Mouse (Mus musculus) liver, postnatal 0 days (tissue): Measurements from ENCODE around the gene Polr2l. TPM values are rescaled to one million over a fixed set of nuclear protein-coding genes. Genes with fewer than 3 reads are reported as not detected.

Experiments used
- ATAC-seq: fragments of 200-750 bp; cut with Nextera tagmentation; 2 replicates; pipeline ENCODE4 v1.8.0; 2017; ENCODE audit warnings: mild to moderate bottlenecking, moderate library complexity
- DNase-seq: peaks from one replicate; pipeline ENCODE4 v3.0.0-alpha.2; 2016
- H3K27ac ChIP-seq: fragments of 300-500 bp; sonication (generic); 2 replicates; pipeline ENCODE4 v1.5.1; 2014; ENCODE audit warnings: antibody characterized with exemption, moderate library complexity, mild to moderate bottlenecking, low read depth
- H3K27me3 ChIP-seq: fragments of 300-500 bp; sonication (generic); 2 replicates; pipeline ENCODE4 v1.6.1; 2014; ENCODE audit warnings: low read length, control low read depth, mixed read lengths; ENCODE audit not compliant: insufficient read depth
- H3K36me3 ChIP-seq: fragments of 300-500 bp; sonication (generic); replicated peaks from 2 replicates; pipeline ENCODE4 v1.6.1; 2014; ENCODE audit warnings: mild to moderate bottlenecking, control low read depth, low read length, moderate library complexity, mixed read lengths; ENCODE audit not compliant: insufficient read depth
- H3K4me1 ChIP-seq: fragments of 300-500 bp; sonication (generic); 2 replicates; pipeline ENCODE4 v1.6.1; 2014; ENCODE audit warnings: antibody characterized with exemption, mild to moderate bottlenecking, control low read depth; ENCODE audit not compliant: insufficient read depth
- H3K4me2 ChIP-seq: fragments of 300-500 bp; sonication (generic); 2 replicates; pipeline ENCODE4 v1.6.1; 2014; ENCODE audit warnings: low read depth, mild to moderate bottlenecking, low read length, moderate library complexity, mixed read lengths
- H3K4me3 ChIP-seq: fragments of 300-500 bp; sonication (generic); 2 replicates; pipeline ENCODE4 v1.5.1; 2014; ENCODE audit warnings: low read depth, low read length
- H3K9ac ChIP-seq: fragments of 300-500 bp; sonication (generic); replicated peaks from 2 replicates; pipeline ENCODE4 v1.6.1; 2014; ENCODE audit warnings: mild to moderate bottlenecking, moderate library complexity
- H3K9me3 ChIP-seq: fragments of 300-500 bp; sonication (generic); 2 replicates; pipeline ENCODE4 v1.6.1; 2016; ENCODE audit warnings: mild to moderate bottlenecking, control low read depth, low read length, mixed read lengths
- CTCF ChIP-seq: sonication (generic); IDR thresholded peaks from 2 replicates; pipeline ENCODE4 v1.5.1; 2016; ENCODE audit warnings: antibody characterized with exemption, low read depth
- EP300 ChIP-seq: IDR thresholded peaks from 2 replicates; pipeline ENCODE4 v1.6.1; 2016; ENCODE audit warnings: antibody characterized with exemption, low read depth, mild to moderate bottlenecking
- WGBS: fragments of 180-500 bp; shearing (Covaris S2); extraction: QIAGEN DNeasy Blood & Tissue Kit; methylation state at CpG from one replicate; pipeline ENCODE4 v1.1.7; 2014; ENCODE audit not compliant: insufficient replicate concordance; 5-methylcytosine and 5-hydroxymethylcytosine counted together
- polyA plus RNA-seq: library from polyadenylated mRNA; unstranded; fragments of >200 nt; fragmentation: Nextera tagmentation; extraction: Ambion mirVana; gene quantifications from 2 replicates; pipeline ENCODE4 v1.2.1, GENCODE M21; 2015

The Polr2l gene
- polyA plus RNA-seq, 1 experiment from 2014 or later, result 45.1 TPM

DNA sequence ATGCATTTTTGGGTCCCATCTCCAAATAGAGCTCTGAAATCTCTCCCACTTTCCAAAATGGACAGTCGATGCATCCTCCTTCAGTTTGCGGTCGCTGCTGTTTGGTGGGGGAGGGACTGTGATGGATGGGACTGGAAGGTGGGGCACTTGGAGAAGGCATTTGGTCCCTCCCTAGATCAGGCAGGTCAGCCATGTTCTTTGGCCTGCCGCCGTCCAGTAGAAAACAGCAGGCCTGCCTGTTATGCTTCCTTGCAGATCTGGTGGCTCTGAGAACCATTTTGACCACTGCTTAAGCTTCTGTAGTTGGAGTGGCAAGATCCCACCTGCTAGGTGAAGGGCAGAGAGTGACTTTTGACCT, 6.8 kb downstream of the Polr2l start:
- H3K9me3 ChIP-seq, result no peaks in the 10 kb centered on the region
- DNase-seq, result no peak
- H3K4me3 ChIP-seq, result peak overlapping the region; percentile 76
- peaks cover 23% of the 10 kb centered on the region for H3K36me3 ChIP-seq
- WGBS, result 23% methylated on average over 5 of the region's 5 CpGs
- peaks cover 42% of the 10 kb centered on the region for H3K4me1 ChIP-seq
- H3K27ac ChIP-seq, result peak overlapping the region; percentile 86
- peaks cover 24% of the 10 kb centered on the region for H3K27me3 ChIP-seq
- peak overlapping the region; percentile 84 for H3K9ac ChIP-seq
- ATAC-seq, result no peak
- H3K4me2 ChIP-seq, result peak overlapping the region; percentile 89
- TF ChIP-seq CTCF, result no peak
- TF ChIP-seq EP300, result no peak

DNA sequence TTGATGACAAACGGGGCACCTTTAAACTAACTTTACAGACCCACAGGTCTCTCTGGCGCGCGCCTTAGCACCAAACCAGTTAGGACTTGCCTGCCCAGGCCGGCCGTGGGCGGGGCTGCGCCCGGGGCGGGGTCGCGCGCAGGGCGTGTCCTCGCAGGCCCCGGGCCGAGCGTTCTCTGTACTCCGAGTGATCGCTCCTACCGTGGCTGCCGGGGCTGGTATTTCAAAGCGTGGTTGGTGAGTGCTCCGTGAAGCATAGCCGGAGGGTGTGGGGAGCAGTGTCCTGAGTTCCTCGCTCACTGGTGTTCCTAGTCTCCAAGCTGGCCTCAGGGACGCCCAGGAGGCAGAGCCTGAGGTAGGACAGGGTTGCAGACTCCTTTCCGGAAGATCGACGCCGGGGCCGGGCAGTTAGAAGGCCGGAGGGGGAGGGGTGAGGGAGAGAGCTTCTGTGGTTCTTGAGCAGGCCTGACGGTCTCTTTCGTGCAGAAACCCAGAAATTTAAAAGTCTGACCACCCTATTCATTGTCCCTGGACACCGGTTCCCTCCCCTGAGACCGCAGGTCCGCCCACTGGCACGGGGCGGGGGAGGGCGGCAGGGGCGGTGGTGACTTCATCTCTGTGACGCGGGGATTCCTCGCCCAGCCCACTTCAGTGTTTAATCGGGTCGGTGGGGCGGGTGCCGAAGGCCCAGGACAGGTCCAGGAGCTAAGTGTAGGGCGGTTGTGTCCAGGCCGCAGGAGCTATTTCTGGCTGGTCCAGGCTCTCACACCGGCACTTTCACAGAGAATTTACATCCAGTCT, 7.5 kb downstream of the Polr2l start, which contains the start of gene Cd151:
TSS of gene Cd151 (plus strand) at position 163 of the 801 bp plus-strand sequence.
- no peak for TF ChIP-seq CTCF
- TF ChIP-seq EP300, result no peak
- peak within 1 kb of the TSS; percentile 86 for H3K27ac ChIP-seq
- H3K4me3 ChIP-seq, result peak within 1 kb of the TSS; percentile 76
- H3K27me3 ChIP-seq, result peaks cover 31% of the 10 kb centered on the region
- 2% methylated on average over 52 of the region's 52 CpGs for WGBS
- DNase-seq (peak; percentile 94), ATAC-seq (peak; percentile 87)
- H3K36me3 ChIP-seq, result peaks cover 23% of the 10 kb centered on the region
- peak within 1 kb of the TSS; percentile 89 for H3K4me2 ChIP-seq
- H3K9me3 ChIP-seq, result no peaks in the 10 kb centered on the region
- peak within 1 kb of the TSS; percentile 84 for H3K9ac ChIP-seq
- peaks cover 42% of the 10 kb centered on the region for H3K4me1 ChIP-seq

DNA sequence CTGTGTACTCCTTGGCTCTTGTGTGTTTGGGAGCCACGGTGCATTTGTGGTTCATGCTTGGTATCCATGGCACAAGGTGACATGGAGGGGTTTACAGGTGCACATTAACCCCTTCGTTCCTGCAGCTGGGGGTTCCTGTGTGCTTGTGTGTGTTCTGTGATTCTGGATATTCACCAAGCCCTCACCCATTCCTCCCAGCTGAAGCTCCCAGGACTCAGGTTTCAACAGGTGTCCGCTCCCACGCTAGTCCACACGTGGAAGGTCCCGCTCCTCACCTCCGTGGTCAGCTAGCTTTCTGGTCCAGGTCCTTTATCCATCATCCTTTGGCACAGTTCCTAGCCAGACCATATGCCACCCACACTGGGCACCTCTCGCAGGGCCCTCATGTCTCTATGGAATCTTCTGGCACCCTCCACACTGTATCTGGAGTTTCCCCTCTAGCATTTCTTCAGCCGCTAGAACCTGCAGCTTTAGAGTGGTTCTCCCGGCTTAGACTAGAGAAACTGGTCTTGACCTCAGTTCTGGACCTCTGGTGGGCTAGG, 8.3 kb downstream of the Polr2l start:
- Histone ChIP-seq H3K9me3 (no peaks in the 10 kb centered on the region), H3K27ac (peak overlapping the region; percentile 86), H3K9ac (peak overlapping the region; percentile 84), H3K4me3 (peak overlapping the region; percentile 76), H3K4me2 (peak overlapping the region; percentile 89), H3K4me1 (peaks cover 47% of the 10 kb centered on the region), H3K27me3 (peaks cover 38% of the 10 kb centered on the region), H3K36me3 (peaks cover 23% of the 10 kb centered on the region)
- ATAC-seq, result no peak
- TF ChIP-seq CTCF (no peak), EP300 (no peak)
- no peak for DNase-seq
- WGBS, result 62% methylated on average over 10 of the region's 10 CpGs

DNA sequence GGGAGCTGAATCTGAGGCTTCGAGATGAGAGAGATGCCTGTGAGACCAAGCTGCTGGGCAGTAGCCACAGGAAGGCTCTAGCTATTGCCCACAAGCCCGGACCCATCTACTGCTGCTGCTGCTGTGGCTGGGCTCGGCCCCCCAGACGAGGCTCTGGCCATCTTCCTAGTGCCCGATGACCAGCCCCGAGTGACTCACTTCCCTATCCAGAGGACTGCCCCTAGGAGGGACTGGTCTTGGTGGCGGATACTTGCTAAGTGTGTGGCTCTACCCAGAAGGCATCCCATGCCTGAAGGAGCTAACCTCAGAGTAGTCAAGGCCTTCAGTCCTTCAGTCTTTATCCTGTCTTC, 8.9 kb downstream of the Polr2l start:
- H3K4me1 ChIP-seq, result peaks cover 49% of the 10 kb centered on the region
- H3K36me3 ChIP-seq, result peaks cover 16% of the 10 kb centered on the region
- DNase-seq (peak; percentile 38), ATAC-seq (no peak)
- H3K27ac ChIP-seq, result no peak overlapping the region
- H3K4me2 ChIP-seq, result no peak overlapping the region
- no peak overlapping the region for H3K9ac ChIP-seq
- no peak overlapping the region for H3K4me3 ChIP-seq
- peaks cover 43% of the 10 kb centered on the region for H3K27me3 ChIP-seq
- no peaks in the 10 kb centered on the region for H3K9me3 ChIP-seq
- TF ChIP-seq EP300 (no peak), CTCF (no peak)
- 69% methylated on average over 7 of the region's 7 CpGs for WGBS

DNA sequence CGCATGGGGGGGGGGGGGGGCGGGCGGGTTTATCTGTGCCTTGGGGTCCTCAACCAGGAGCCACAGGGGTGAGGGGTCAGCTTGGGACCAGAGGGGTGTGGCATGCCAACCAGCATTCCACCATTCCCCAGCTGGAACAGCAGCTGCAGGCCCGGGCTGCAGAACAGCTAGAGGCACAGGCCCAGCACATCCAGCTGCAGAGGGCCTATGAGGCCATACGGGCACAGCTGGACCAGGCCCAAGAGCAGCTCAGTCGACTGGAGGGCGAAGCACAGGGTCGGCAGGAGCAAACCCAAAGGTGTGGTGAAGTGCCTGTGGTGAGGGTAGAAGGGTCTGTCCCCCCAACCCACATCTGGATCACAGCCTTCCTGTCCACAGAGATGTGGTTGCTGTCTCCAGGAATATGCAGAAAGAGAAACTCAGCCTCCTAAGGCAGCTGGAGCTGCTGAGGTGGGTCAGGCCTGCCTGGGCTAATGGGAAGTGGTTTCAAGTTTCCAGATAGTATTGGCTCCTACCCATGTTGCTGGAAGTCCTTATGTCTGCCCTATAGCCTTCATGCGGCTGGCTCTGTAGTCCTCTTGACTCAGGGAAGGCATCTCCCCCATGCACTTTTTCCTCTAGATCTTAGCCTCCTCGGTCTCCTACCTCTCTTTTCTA, 9.4 kb downstream of the Polr2l start:
- Histone ChIP-seq H3K4me3 (no peak overlapping the region), H3K36me3 (peaks cover 11% of the 10 kb centered on the region), H3K9me3 (no peaks in the 10 kb centered on the region), H3K4me1 (peaks cover 49% of the 10 kb centered on the region), H3K9ac (no peak overlapping the region), H3K4me2 (no peak overlapping the region), H3K27me3 (peaks cover 48% of the 10 kb centered on the region), H3K27ac (no peak overlapping the region)
- TF ChIP-seq EP300 (no peak), CTCF (no peak)
- DNase-seq (peak; percentile 21), ATAC-seq (no peak)
- WGBS, result 58% methylated on average over 8 of the region's 10 CpGs

DNA sequence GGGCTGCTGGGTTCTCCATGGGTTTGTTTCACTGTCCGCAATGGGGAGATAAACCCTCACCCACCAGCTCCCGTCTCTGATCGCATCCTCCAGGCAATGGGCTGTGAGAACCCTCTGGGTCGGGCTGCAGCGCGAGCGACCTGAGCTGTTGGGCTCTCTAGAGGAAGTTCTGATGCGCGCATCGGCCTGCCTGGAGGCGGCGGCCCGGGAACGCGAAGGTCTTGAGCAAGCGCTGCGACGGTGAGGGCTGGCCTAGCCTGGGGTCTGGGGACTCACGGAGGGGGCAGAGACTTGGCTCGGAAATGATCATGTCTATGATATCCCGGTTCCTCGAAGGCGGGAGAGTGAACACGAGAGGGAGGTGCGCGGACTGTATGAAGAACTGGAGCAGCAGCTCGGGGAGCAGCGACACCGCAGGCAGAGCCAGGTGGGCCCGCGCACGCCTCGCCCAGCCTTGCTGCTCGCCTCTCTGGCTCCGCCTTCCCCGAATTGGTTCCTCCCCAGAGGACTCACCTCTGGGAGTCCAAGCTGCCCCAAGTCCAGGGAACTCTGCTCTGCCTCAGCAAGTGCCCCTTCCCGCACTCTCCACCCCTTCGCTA, 10.2 kb downstream of the Polr2l start:
- TF ChIP-seq EP300, result no peak
- TF ChIP-seq CTCF, result no peak
- H3K9ac ChIP-seq, result peak overlapping the region; percentile 12; the same call in 1 of the 2 replicates
- H3K9me3 ChIP-seq, result no peaks in the 10 kb centered on the region
- peaks cover 7% of the 10 kb centered on the region for H3K36me3 ChIP-seq
- DNase-seq (peak; percentile 44), ATAC-seq (no peak)
- peak overlapping the region; percentile 40 for H3K4me2 ChIP-seq
- peaks cover 49% of the 10 kb centered on the region for H3K4me1 ChIP-seq
- 10% methylated on average over 30 of the region's 38 CpGs for WGBS
- peak overlapping the region; percentile 3; the same call in 1 of the 2 replicates for H3K4me3 ChIP-seq
- peak overlapping the region; percentile 31; the same call in 1 of the 2 replicates for H3K27ac ChIP-seq
- peaks cover 48% of the 10 kb centered on the region for H3K27me3 ChIP-seq
